Mouse (Mus musculus): ENCODE measurements around the gene Bahcc1. TPM values are rescaled to one million over a fixed set of nuclear protein-coding genes. Genes with fewer than 3 reads are reported as not detected.
A peak's percentile ranks its signal among the peaks of the same experiment; 100 is the strongest.

Bahcc1 gene
- total RNA-seq, 2 experiments from 2014 or later, result 2.0 to 2.1 TPM

DNA sequence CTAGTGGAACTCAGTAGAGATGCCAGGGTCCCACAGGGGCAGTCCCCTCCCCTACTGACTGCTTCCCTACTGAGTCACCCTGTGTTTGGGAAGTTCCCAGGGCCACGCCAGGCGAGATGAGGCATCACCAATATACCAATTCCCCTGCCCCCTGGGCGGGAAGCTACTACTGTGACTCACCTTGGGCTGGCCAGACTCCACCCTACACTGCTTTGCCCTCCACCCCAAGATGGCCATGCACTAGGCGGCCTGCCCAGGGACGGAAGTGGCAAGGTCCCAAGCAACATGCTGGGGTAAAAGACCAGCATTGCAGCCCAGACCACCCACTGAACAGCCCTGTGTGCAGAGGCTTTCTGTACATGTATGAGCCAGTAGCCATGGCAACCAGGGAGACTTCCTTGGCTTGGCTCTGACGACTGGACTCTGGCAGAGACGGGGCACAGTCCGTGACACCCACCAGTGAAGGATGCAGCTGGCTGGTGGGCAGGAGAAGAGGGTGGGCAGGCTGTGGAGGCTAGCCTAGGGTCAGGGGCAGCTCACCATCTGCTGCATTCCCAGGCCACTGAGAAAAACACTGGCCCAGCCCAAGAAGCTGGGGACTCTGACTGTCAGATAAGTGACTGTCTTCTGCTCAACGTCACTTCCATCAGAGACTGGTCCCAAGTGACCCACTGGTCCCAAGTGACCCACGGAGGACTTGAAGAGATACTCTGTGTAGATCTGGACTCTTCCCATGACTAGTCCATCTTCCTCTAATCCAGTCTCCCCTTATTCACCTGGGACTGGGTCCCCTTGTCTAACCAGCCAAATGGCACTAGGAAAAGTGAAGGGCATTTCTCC, 24.5 kb downstream of the Bahcc1 start:
- ATAC-seq (replicated peaks; ENCODE audit: low FRiP score, poor library complexity, severe bottlenecking), result no peak

DNA sequence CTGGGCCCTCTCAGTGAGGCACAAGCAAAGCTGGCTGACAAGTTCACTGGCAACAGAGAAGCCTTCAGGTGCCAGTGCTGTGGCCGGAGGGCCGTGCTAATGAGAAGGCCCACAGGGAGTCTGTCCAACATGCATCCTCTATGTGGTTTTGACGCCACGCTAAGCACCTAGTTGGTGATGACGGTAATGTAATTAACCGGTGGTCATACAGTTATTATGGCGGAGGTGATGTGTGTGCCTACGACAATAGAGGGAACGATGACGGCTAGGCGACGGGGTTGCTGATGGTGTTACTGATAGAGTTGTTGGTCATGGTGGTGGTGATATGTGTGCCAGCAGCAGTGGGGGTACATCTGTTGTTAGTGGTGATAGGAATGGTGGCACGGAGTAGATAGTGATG, 25.2 kb downstream of the Bahcc1 start:
- ATAC-seq (replicated peaks; ENCODE audit: low FRiP score, poor library complexity, severe bottlenecking), result no peak

DNA sequence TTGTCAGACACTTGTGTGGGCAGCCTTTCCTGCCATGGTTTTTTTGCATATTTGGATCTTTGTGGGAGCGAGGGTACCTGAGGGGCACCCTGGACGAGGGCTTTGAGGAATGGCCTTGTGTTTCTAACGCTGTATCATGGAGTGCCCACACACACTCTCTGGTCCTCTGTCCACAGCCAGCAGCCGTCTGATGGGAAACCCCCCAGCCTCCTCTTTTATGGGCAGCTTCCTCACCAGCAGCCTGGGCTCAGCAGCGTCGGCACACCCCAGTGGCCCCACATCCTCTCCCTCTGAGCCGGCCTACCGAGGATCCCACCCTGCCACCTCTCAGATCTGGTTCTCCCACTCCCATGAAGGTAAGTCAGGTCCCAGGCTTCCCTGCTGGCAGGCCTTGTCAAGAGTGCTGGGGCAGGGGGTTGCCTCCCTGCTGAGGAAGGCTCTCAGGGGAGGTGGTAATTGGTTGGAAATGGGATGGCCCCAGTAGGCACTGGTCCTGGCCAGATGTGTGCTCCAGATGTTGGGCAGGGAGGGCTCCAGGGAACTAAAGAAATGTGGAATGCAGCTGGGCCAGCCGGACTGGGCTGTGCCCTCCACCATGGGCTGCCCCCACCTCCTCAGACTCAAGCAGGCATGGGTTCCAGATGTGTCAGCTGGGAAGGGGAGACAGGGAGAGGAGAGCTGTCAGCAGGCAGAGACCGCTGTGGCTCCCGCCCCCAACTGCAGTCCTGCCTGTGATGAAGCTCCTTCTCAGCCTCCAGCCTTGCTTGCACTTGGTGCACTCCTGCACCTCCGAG, 26.3 kb downstream of the Bahcc1 start:
- no peak for ATAC-seq (replicated peaks; ENCODE audit: low FRiP score, poor library complexity, severe bottlenecking)

DNA sequence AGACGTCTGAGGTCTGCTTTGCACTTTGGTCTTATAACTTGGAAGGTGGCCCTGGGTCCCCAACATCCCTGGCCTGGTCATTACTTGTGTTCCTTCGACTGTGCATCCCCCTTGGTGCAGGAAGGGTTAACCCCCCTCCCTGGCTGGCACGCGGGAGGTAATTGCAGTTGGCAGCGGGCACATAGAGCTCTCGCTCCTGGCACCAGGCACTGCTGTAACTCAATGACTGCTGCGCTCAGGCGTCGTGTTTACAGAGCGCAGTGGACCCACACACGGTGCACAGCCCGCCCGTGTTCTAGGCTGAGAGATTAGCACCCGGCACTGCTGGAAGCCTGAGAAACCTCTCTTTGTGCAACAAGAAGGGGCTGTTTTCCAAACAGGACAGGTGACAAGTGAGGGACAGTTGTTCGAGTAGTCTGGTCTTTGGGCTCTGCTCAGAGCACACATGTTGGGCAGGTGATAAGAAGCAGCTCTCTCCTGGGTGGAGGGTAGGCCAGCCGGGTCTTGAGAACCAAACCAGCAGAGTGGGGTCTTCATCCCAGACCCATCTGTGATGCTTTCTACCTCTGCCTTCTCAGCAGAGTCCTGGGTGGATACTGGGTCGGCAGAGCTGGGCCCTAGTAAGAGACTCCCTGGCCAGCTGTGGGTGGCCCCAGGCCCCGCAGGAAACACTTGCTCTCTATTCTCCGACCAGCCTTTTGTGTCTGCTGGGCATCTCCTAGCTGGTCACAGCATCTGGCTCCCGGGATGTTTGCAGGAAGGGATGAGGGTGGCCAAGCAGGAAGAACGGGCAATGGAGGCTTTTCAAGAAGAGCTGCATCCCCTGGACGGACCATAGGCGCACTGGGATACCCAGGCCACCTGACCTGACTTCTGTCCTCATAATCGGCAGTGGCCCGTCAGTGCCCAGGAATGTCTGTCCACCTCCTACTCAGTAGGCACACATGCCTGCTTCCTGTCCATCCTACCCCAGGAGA, 27.3 kb downstream of the Bahcc1 start:
- no peak for ATAC-seq (replicated peaks; ENCODE audit: low FRiP score, poor library complexity, severe bottlenecking)

DNA sequence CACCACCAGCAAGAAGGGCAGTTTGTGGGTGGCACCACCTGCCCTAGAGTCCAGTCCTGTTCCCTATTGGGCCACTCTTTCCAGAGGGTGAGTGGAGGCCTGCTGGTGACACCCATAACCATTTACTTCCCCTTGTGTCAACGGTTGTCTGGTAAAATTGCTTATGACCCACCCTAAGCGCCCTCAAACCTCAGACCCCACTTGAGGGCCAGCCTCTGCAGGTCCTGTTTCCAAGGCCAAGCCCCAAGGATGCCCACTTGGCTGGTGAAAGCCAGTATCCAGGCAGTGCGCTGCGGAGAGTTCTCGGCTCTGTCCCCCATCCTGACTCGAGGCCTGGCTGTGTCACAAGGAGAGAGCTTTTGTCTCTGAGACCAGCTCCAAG, 28.0 kb downstream of the Bahcc1 start:
- no peak for ATAC-seq (replicated peaks; ENCODE audit: low FRiP score, poor library complexity, severe bottlenecking)

DNA sequence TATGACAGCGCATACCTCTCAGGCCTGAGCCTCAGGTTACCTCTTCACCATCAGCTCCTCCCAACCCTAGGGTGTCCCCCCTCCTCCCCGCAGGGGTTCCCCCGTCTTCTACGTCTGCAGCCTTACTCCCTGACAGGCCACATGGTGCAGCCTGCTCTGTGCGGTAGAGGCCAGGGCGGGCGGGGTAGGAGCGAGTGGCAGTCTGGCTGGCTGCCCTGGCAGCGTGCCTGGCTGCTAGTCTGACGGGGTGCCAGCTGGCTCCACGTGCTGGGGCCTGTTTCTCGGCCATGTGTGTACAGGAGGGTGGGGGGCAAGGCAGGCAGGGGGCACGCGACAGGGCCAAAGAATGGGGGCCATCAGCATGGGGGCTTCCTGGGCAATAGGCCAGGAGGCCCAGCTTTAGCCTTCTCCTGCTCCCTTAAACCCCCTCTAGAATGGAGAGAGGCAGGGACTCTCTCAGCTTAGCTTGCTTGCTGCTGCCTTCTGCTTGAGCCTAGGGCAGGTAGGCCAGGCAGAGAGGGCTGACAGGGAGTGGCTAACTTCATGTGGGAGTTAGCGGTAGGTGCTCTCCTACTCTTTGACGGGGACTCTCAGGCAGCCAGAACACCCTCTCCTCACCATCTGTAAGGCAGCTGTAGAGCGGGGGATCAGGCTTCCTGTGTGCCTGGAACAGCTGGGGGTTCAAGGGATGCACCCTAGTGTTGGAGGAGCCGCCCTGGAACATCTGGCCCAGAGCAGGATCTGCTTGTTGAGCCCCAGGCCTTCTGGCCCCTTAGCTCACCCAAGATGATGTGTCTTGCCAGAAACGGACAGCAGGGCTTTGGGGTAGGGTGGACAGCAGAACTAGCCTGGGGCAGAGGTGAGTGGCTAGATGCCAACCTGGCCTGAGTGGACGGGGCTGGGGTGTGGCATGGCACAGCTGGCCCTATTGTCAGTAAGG, 28.9 kb downstream of the Bahcc1 start:
- 0 out of 2 replicates have a peak, but pooled peaks have one; percentile 38 for ATAC-seq (replicated peaks; ENCODE audit: low FRiP score, poor library complexity, severe bottlenecking)

DNA sequence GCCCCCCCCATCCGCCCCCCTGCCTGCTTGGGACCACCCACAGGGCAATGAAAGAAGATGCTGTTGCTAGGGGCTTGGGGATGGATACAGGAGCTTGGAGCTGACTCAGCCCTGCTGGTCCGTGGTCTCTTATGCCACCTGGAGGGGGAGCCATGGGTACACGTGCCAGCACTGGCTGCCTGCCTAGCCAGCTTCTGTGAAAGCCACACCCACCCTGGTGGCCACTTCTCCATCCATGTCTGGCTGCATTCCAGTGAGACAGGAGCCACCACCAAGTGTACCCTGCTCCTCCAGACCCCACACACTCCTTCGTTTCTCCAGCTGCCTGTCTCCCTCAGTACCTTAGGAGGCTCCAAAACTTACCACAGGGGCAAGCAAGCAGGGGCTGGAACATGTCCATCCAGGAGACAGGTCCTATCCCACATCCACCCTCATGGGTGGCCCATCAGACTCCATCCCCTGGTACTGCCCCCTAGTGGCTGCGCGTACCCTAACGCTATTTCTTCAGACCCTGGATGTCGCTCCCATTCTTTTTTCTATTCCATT, 29.7 kb downstream of the Bahcc1 start:
- peak; percentile 61 for ATAC-seq (replicated peaks; ENCODE audit: low FRiP score, poor library complexity, severe bottlenecking)

DNA sequence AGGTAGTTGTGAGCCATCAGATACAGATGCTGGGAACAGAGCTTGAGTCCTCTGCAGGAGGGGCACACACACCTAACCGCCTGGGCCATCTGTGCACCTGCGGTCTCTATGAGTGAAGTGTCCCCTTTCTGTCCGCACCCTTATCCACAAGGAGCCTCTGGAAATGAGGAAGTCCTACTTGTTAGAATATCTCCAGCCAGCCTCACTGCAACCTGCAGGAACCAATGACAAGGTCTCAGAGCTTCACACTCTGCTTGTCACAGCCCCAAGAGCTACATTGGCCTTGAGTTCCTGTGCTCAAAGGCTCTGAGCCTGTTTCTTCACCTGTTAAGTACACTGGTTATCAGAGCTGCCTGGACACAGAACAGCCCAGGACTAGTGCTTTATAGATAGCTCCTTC, 30.4 kb downstream of the Bahcc1 start:
- ATAC-seq (replicated peaks; ENCODE audit: low FRiP score, poor library complexity, severe bottlenecking), result no peak

DNA sequence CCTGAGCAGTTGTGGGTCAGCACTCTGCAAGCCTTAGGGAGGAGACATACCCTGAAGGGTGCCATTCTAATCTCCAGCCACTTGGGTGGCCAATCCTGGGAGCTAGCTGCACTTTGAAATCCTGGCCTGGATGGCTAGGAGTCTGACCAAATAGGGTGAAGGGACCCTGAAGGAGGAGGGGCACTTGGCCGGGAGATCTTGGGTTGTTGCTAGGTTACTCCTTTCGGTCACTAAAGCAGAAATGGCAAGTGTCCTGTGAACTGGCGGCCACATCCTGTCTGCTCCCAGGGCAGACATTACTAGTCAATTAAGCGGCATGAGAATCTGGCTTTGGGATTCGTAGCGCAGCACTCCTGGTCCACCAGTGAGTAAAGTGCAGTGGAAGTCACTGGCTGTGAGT, 31.3 kb downstream of the Bahcc1 start:
- ATAC-seq (replicated peaks; ENCODE audit: low FRiP score, poor library complexity, severe bottlenecking), result no peak

DNA sequence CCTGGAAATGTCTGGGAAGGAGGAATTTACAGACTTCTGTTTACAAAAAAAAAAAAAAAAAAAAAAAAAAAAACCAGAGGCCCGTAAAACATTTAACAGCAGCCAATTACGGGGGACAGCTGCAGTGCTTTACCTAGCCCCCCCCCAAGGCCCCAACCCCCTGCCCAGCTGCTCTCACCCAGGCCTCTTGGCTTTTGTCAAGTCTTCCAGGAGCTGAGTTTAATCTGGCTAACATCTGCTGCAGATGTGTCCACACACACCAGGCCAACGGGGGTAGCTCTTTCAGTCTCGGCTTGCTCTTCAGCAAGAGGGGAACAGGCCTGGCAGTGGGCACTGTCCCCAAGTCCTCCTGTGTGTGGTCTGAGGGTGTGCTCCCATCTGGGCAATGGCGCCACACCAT, 32.7 kb downstream of the Bahcc1 start:
- no peak for ATAC-seq (replicated peaks; ENCODE audit: low FRiP score, poor library complexity, severe bottlenecking)

DNA sequence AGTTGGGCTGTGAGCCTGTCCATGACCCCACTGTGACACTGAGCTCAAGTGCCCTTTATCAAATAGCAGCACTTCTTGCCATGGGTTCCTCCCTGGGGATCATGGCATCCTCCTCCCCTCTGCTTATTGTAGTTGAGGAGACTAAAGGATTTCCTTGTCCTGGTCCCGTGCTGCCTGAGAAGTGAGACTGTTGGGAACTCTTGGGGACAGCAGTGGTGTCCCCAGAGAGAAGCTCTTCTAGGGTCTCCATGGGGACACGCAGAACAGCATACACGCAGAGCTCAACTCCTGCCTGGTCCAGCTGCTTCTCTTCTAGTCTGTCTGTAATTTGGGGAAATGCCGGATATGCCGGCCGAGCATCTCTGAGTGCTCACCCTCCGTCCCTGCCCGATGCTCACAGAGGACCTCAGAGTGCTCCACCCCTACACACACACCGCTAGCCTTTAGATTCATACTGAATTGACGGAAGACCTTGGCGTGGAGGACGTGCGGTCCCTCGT, 33.6 kb downstream of the Bahcc1 start:
- ATAC-seq (replicated peaks; ENCODE audit: low FRiP score, poor library complexity, severe bottlenecking), result no peak

DNA sequence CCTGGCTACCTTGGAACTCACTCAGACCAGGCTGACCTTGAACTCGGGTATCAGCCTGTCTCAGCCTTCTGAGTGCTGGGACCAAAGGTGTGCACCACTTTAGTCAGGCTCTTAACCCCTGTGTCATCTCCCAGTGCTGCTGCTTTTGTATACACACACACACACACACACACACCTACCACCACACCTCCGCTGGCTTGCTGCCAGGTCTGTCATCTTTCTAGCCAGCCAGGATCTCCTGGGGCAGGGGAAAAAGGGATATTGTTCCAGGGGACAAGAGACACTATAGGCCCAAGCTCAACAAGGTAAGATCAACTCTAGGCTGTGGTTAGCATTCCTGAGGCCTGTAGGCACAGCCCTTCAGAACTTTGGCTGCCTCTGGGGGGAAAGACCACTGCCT, 34.5 kb downstream of the Bahcc1 start:
- no peak for ATAC-seq (replicated peaks; ENCODE audit: low FRiP score, poor library complexity, severe bottlenecking)

DNA sequence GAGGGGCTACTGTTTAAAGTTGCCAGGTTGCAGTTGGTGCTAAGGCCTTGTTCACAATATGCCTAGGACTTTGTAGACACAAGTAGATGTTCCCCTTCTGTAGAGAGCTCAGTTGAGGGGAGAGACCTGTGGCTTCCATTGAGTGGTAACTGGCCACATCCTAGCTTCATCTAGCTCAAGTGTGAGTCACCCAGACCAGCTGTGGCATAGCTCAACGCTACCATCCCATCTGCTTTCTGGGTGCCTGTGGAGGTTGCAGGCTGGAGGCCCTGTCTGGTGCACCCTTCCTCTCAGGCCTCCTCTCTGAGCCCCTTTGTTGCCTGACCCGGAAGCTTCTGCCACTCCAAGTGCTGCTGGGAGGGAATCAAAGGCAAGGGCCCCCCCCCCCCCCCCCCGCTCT, 34.9 kb downstream of the Bahcc1 start:
- no peak for ATAC-seq (replicated peaks; ENCODE audit: low FRiP score, poor library complexity, severe bottlenecking)

DNA sequence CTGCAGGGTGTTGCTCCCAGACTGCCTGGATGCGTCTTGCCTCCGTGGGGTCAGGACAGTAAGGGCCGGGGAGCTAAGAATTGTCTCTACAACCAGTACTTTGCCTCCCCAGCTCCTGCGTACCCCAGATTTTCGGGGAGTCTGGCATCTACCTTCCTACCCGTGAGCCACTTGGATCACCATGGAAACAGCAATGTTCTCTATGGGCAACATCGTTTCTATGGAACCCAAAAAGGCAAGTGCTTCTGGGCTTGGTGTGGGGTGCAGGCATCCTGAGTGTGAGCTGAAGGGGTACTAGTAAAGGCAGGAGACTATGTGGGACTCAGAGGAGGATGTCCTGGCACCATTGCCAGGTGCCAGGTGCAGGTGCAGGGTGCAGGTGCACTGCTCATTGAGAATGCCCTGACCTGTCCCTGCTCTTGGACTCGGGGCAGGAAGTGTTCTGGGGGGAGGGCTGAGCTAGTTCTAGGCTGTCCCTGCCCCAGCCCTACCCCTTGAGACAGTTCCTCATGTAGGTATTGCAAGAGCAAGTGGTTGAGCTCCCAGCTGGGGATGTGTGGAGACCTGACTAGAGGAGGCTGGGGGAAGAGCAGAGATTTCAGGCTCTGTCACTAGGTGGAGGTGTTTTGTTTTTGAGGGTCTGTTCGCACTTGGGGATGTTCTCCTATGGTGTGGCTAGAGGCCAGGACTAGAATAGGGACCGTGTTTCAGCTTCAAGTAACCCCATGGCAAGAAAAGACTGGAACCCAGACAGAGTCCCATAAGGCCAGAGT, 35.6 kb downstream of the Bahcc1 start:
- ATAC-seq (replicated peaks; ENCODE audit: low FRiP score, poor library complexity, severe bottlenecking), result no peak

DNA sequence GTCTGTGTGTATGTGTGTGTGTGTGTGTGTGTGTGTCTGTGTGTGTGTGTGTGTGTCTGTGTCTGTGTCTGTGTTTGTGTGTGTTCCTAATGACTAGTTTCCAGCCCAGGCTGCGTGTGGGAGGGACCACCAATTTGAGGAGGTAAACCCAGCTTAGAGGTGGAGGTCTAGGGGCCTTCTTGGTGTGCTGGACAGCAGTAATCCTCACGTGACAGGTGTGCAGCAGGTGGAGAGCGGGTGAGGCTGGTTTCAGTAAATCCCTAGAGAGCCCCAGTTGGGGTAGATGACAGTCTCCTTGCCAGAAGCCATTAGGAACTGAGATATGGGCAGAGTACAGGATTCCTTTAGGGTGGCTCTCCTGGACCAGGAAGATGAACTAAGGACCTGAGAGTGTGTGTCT, 36.3 kb downstream of the Bahcc1 start:
- ATAC-seq (replicated peaks; ENCODE audit: low FRiP score, poor library complexity, severe bottlenecking), result no peak

DNA sequence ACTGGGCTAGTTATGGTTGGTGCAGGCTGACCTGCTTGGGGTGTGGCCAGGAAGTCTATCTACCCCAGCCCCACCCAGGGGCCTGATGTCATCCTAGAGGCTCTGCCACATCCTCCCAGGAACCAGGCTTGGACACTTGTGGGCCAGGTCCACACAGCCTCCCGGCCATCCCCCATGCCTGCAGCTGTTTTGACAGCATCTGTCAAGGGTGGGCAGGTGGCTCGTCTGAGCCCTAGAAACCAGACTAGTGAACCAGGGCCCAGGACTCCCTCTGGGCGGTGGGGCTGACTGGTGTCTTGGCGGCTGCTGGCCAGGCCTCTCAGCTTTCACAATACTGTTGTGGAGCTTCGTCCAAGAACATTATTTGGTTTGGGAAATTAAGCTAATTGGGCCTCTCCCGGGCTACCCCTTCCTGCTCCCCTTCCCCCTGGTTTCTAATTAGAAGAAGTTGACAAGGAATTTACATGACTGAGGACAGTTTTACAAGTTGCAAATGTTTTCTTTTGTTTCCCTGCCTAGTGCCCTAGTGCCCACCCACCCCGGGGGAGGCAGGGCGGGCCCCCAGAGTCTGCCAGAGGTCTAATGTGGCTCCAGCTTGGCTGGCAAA, 36.9 kb downstream of the Bahcc1 start:
- ATAC-seq (replicated peaks; ENCODE audit: low FRiP score, poor library complexity, severe bottlenecking), result peak; percentile 48

DNA sequence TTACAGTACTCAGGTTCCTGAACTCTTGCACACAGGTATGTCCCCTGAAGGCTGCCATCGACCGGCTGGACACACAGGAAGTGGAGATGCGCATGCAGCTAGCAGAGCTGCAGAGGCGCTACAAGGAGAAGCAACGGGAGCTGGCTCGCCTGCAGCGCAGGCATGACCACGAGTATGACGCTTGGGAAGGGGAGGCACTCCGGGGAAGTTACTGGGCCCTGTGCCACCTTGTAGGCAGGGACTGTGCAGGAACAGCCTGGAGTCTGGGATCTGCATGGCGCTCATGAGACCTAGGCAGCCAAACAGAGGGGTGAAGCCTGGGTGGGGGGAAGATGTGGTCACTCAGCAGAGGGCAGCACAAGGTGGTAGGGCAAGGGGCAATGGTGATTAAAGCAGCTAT, 46.6 kb downstream of the Bahcc1 start:
- no peak for ATAC-seq (replicated peaks; ENCODE audit: low FRiP score, poor library complexity, severe bottlenecking)

Data from erythroblast, adult 5-6 weeks (primary cell).